Mouse (Mus musculus): ENCODE measurements around the gene Shisa9.

GRCm38 (mm10) chr16:12052051-12052450, 68.1 kb downstream of the Shisa9 start:
- no peak for TF ChIP-seq POLR2A (IDR thresholded peaks at IDR 0.05; ENCODE audit: borderline replicate concordance, low read depth, low read length)
- no peak for TF ChIP-seq CTCF (IDR thresholded peaks at IDR 0.05; ENCODE audit: low read depth, low read length)
